Mouse (Mus musculus) hindbrain, embryonic 16.5 days (tissue): ENCODE data around the gene Rtca. TPM values are rescaled to one million over a fixed set of nuclear protein-coding genes. Genes with fewer than 3 reads are reported as not detected.

Experiments
- ATAC-seq: fragments of 200-750 bp; cut with Nextera tagmentation; 2 replicates; pipeline ENCODE4 v1.8.0; 2017; ENCODE audit warnings: moderate TSS enrichment, moderate library complexity
- H3K27ac ChIP-seq: fragments of 300-500 bp; sonication (generic); 2 replicates; pipeline ENCODE4 v1.5.1; 2014; ENCODE audit warnings: low read depth, mild to moderate bottlenecking, control low read depth, low read length, moderate library complexity
- H3K27me3 ChIP-seq: fragments of 300-500 bp; sonication (generic); replicated peaks from 2 replicates; pipeline ENCODE4 v1.6.1; 2014; ENCODE audit warnings: low read length; ENCODE audit not compliant: control insufficient read depth, insufficient read depth
- H3K36me3 ChIP-seq: fragments of 300-500 bp; sonication (generic); 2 replicates; pipeline ENCODE4 v1.6.1; 2014; ENCODE audit warnings: mild to moderate bottlenecking, low read length, moderate library complexity, mixed read lengths; ENCODE audit not compliant: control insufficient read depth, insufficient read depth
- H3K4me1 ChIP-seq: fragments of 300-500 bp; sonication (generic); 2 replicates; pipeline ENCODE4 v1.6.1; 2014; ENCODE audit warnings: low read depth, low read length; ENCODE audit not compliant: control insufficient read depth, insufficient read depth
- H3K4me2 ChIP-seq: fragments of 300-500 bp; sonication (generic); 2 replicates; pipeline ENCODE4 v1.6.1; 2014; ENCODE audit warnings: mild to moderate bottlenecking, low read length, control low read depth, moderate library complexity
- H3K4me3 ChIP-seq: fragments of 300-500 bp; sonication (generic); 2 replicates; pipeline ENCODE4 v1.5.1; 2014; ENCODE audit warnings: mild to moderate bottlenecking, low read length, control low read depth, moderate library complexity
- H3K9ac ChIP-seq: fragments of 300-500 bp; sonication (generic); 2 replicates; pipeline ENCODE4 v1.6.1; 2014; ENCODE audit warnings: low read depth, mild to moderate bottlenecking, control low read depth, low read length, moderate library complexity
- H3K9me3 ChIP-seq: fragments of 300-500 bp; sonication (generic); 2 replicates; pipeline ENCODE4 v1.6.1; 2014; ENCODE audit warnings: mild to moderate bottlenecking, low read length, moderate library complexity; ENCODE audit not compliant: control insufficient read depth
- WGBS: fragments of 180-500 bp; shearing (Covaris S2); extraction: QIAGEN DNeasy Blood & Tissue Kit; methylation state at CpG from one replicate; pipeline ENCODE4 v1.1.7; 2014; 5-methylcytosine and 5-hydroxymethylcytosine counted together
- polyA plus RNA-seq: library from polyadenylated mRNA; unstranded; fragments of >200 nt; fragmentation: Nextera tagmentation; extraction: Ambion mirVana; gene quantifications from 2 replicates; pipeline ENCODE4 v1.2.1, GENCODE M21; 2015

Rtca gene
- polyA plus RNA-seq, 1 experiment from 2014 or later = 121 TPM

GRCm38 (mm10) chr3:116520141-116520761 is 12.2 kb upstream of the Rtca start:
- WGBS = 72% methylated on average over 12 of the region's 12 CpGs
- Histone ChIP-seq H3K27ac (no peak overlapping the region), H3K9ac (no peak overlapping the region), H3K4me3 (no peak overlapping the region), H3K36me3 (no peaks in the 10 kb centered on the region), H3K9me3 (no peaks in the 10 kb centered on the region), H3K4me1 (no peaks in the 10 kb centered on the region), H3K4me2 (no peak overlapping the region), H3K27me3 (no peaks in the 10 kb centered on the region)
- ATAC-seq = no peak

- Histone ChIP-seq H3K4me2 (peak within 1 kb of the TSS; percentile 81), H3K9ac (peak within 1 kb of the TSS; percentile 73), H3K36me3 (no peaks in the 10 kb centered on the region), H3K27me3 (no peaks in the 10 kb centered on the region), H3K9me3 (no peaks in the 10 kb centered on the region), H3K4me1 (peaks cover 7% of the 10 kb centered on the region; the same call in 1 of the 2 replicates), H3K4me3 (peak within 1 kb of the TSS; percentile 62), H3K27ac (peak within 1 kb of the TSS; percentile 45)
- ATAC-seq = peak; percentile 96
- under 1% methylated on average over 36 of the region's 36 CpGs for WGBS
Observed at GRCm38 (mm10) chr3:116512904-116513716, 5.1 kb upstream of the Rtca start, which contains the start of gene Dbt. TSS of gene Dbt (plus strand) at chr3:116513070.

GRCm38 (mm10) chr3:116512151-116512903 is 4.3 kb upstream of the Rtca start:
- H3K4me2 ChIP-seq = peak overlapping the region; percentile 81
- H3K9ac ChIP-seq = no peak overlapping the region
- no peaks in the 10 kb centered on the region for H3K27me3 ChIP-seq
- 43% methylated on average over 12 of the region's 12 CpGs for WGBS
- no peak overlapping the region; the same call in 1 of the 2 replicates for H3K27ac ChIP-seq
- H3K4me3 ChIP-seq = peak overlapping the region; percentile 62
- H3K36me3 ChIP-seq = no peaks in the 10 kb centered on the region
- H3K4me1 ChIP-seq = peaks cover 7% of the 10 kb centered on the region; the same call in 1 of the 2 replicates
- no peaks in the 10 kb centered on the region for H3K9me3 ChIP-seq
- peak; percentile 34 for ATAC-seq

GRCm38 (mm10) chr3:116495671-116496070 is 12.3 kb downstream of the Rtca start:
- no peaks in the 10 kb centered on the region for H3K27me3 ChIP-seq
- H3K4me2 ChIP-seq = no peak overlapping the region
- WGBS = 93% methylated on average over 1 of the region's 1 CpGs
- no peaks in the 10 kb centered on the region for H3K9me3 ChIP-seq
- no peak overlapping the region for H3K4me3 ChIP-seq
- H3K27ac ChIP-seq = no peak overlapping the region
- no peaks in the 10 kb centered on the region for H3K4me1 ChIP-seq
- H3K36me3 ChIP-seq = peaks cover 45% of the 10 kb centered on the region
- no peak for ATAC-seq
- H3K9ac ChIP-seq = no peak overlapping the region

- Histone ChIP-seq H3K27me3 (no peaks in the 10 kb centered on the region), H3K9ac (no peak overlapping the region), H3K4me1 (no peaks in the 10 kb centered on the region), H3K36me3 (peaks cover 49% of the 10 kb centered on the region), H3K4me3 (no peak overlapping the region), H3K4me2 (no peak overlapping the region), H3K27ac (no peak overlapping the region), H3K9me3 (no peaks in the 10 kb centered on the region)
- WGBS = 48% methylated on average over 5 of the region's 5 CpGs
- no peak for ATAC-seq
Observed at GRCm38 (mm10) chr3:116493658-116494057, 14.3 kb downstream of the Rtca start.

GRCm38 (mm10) chr3:116491923-116492454 is 16.0 kb downstream of the Rtca start:
- ATAC-seq = no peak
- Histone ChIP-seq H3K27ac (no peak overlapping the region), H3K9ac (no peak overlapping the region), H3K36me3 (peaks cover 51% of the 10 kb centered on the region), H3K9me3 (no peaks in the 10 kb centered on the region), H3K4me1 (no peaks in the 10 kb centered on the region), H3K4me3 (no peak overlapping the region), H3K4me2 (no peak overlapping the region), H3K27me3 (no peaks in the 10 kb centered on the region)
- 97% methylated on average over 1 of the region's 1 CpGs for WGBS

- H3K36me3 ChIP-seq = peaks cover 51% of the 10 kb centered on the region
- 94% methylated on average over 5 of the region's 5 CpGs for WGBS
- H3K4me3 ChIP-seq = no peak overlapping the region
- no peak for ATAC-seq
- H3K9me3 ChIP-seq = no peaks in the 10 kb centered on the region
- no peak overlapping the region for H3K27ac ChIP-seq
- H3K9ac ChIP-seq = no peak overlapping the region
- no peaks in the 10 kb centered on the region for H3K27me3 ChIP-seq
- no peaks in the 10 kb centered on the region for H3K4me1 ChIP-seq
- no peak overlapping the region for H3K4me2 ChIP-seq
Observed at GRCm38 (mm10) chr3:116490920-116491319, 17.1 kb downstream of the Rtca start.

- H3K27me3 ChIP-seq = no peaks in the 10 kb centered on the region
- WGBS = 81% methylated on average over 4 of the region's 4 CpGs
- H3K4me2 ChIP-seq = no peak overlapping the region
- H3K36me3 ChIP-seq = peaks cover 9% of the 10 kb centered on the region
- no peak for ATAC-seq
- no peak overlapping the region for H3K9ac ChIP-seq
- H3K9me3 ChIP-seq = no peaks in the 10 kb centered on the region
- H3K4me3 ChIP-seq = no peak overlapping the region
- H3K4me1 ChIP-seq = no peaks in the 10 kb centered on the region
- H3K27ac ChIP-seq = no peak overlapping the region
Observed at GRCm38 (mm10) chr3:116483271-116483670, 24.7 kb downstream of the Rtca start.
